Mouse (Mus musculus): ENCODE measurements around the gene Capn15.

The Capn15 gene

DNA sequence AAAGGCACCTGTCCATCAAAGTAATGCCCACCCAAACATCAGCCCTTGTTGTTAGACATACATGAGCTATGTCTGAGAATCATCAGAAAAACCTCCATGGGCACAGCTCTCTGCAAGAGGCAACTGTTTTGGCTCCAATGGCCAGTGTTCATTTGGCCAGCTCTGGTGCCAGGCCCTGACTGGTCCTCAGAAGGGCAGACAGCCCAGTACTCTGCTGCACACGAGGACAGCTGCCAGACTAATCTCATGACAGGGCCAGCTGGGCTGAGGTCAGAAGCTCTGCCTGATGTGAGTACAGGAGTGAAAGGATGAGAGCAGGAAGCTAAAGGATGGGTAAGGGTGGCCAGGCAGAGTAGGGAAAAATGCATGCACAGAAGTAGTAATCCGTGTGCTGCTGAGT lies 60.2 kb downstream of the Capn15 start:
- DNase-seq (ENCODE audit: extremely low read depth, insufficient read length, low spot score) = no peak

DNA sequence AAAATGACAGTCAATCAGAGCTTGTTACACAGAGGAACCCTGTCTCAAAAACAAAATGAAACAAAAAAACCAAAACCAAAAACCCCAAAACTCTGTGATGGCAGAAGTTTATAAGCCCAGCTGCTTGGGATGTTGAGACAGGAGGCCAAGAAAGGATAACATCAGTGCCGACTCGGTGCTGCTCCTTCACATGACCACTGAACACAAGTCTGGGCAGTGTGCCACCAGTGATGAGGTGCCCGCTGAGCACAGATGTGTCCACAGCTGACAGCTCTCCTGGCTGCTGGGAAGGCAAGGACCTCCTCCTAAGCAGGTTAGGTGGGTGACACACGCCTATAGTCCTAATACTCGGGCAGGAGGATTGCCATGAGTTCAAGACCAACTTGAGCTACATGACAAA lies 63.5 kb downstream of the Capn15 start:
- DNase-seq (ENCODE audit: extremely low read depth, insufficient read length, low spot score) = peak; percentile 38

DNA sequence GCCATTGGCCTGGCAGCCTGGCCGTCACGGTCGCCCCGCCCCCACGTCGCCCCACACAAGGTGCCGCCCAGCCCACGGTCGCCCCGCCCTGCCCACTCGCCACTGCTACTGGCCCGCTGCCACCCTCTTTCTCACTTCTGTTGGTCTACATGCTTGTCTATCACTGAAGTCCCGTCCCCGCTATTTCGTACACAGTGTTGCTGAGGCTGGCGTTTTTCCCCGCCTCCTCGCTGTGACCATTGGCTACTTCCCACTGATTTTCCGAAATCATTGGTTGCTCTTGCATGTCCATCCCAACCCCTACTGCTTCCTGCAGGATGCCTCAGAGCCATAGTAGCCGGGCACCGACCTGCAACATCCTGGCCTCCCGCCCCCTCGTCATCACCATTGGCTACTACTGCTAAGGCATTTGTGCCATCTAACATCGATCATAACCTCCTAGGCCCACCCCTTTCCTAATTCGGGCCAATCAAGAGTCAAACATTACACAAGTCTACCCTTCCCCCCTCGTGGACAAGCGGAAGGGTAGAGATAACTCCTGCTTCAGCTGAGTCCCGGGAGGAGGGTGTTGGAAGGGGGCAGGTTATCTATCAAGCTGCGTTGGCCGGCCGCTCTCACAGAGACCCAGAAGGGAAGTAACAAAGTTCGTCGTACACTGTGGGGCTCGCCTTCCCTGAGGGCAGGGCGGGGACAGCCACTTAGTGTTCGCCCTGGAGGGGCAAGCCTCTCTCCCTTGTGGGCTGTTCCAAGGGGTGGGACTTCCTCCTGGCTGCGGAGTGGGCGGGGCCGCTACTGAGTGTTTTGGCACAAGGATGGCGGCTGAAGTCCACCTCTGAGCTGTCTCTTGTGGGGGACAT lies 65.6 kb downstream of the Capn15 start:
- DNase-seq (ENCODE audit: extremely low read depth, insufficient read length, low spot score) = peak; percentile 99

DNA sequence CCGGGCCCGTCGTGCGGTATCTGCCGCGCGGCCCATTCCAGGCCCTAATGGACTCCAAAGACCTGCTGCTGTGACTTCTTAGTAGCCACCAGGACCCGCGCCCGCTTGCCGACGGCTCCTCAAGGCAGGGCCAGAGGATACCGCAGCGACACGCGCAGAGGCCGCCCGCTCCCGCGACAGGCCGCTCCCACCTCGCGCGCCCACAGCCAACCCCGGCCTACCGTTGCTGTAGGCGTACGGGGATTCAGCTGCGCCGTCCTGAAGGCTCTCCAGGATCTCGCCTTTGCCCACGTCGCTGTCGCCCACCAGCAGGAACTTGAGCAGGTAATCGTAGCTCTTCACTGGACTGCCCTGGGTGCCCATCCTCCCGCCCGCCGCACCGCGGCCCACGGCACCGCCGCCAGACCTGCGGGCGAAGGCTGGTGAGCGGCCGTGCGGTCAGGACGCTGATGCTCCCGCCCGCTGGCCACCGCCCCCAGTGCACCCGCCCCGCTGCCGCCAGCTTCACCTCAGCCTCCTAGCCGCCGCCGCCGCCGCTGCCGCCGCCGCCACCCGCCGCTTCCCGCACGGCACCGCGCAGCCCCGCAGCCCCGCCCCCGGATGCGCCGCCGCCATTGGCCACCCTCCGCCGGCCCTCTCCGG lies 66.3 kb downstream of the Capn15 start, which contains the start of gene Rab40c:
Gene Rab40c, minus strand, starts transcription at position 584 of the 642 bp plus-strand sequence.
- DNase-seq (ENCODE audit: extremely low read depth, insufficient read length, low spot score) = peak; percentile 72

DNA sequence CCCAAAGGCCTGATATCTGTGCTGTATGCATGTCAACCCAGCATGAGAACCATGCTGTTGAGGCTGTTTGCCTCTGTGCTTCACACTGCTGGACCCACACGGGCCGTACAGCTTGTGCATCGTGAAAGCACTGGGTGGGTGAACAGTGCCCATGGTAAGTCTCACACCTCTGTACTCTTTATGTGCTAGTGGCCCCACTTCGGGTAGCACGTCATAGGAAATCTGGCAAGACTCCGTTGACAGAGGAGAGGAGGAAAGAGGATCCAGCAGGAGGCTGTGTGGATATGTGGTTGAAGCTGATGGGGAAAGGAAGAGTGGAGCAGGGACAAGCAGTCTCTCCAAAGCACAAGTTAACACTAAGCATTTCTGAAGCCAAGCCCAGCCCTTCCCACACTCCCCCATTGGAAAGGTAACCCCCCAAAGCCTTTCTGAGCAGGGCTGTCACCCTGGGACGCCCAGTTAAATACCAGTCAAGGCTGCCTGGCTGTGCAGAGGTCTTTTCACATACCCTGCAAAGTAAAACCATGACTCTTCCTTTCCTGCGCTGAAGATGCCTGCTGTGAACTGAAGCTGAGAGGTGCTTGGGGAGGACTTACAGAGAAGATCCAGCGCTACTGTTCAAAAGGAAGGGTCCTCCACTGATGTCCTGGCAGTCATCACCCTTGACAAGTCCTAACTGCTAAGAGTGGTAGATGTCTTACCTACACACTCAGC lies 67.4 kb downstream of the Capn15 start:
- no peak for DNase-seq (ENCODE audit: extremely low read depth, insufficient read length, low spot score)

DNA sequence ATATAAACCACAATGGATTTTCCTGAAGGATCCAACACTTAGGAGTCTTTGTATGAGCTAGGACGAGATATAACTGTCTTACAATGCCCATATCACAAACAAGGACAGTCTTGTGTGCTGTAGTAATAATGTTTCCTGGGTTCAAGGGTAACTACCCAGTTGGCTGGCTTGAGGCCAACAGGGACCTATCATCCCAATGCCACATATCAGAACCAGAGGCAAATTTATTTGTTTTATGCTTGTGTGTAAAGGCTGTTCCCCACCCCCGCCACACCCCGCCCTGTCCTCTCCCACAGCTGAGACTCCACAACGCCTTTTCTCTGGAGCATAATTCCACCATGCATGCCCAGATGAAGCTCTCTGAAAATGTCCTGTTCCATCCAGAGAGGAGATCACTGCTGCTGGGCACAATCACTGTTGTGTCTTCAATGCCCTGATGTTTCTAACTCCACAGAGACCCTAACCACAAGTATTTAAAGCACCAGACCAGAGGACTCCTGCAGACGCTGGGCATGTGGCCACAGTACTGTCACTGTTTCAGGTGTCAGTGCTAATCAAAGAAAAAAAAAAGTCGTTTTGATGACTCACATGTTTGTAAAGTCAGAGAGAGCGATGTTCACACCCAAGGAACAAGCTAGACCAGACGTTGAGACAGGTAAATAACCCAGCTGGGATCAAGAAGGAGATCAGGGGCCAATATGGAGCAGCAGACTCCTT lies 68.5 kb downstream of the Capn15 start:
- DNase-seq (ENCODE audit: extremely low read depth, insufficient read length, low spot score) = no peak

DNA sequence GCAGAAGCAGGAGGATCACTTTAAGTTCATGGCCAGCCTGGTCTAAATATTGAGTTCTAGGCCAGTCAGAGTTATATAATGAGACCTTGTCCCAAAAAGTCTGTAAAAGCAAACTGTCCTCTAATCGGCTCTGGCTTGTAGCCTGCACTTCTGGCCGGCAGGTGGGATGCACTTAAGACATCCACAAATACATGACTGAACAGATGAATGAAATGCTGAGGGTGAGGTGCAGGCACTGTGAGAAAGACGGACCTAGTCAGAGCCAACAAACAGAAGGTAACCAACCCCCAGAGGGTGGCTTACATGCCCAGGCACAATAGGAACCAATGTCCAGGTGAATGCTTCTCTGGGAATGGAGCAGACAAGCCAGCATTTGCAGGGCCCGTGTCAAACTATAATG lies 71.3 kb downstream of the Capn15 start:
- DNase-seq (ENCODE audit: extremely low read depth, insufficient read length, low spot score) = no peak

DNA sequence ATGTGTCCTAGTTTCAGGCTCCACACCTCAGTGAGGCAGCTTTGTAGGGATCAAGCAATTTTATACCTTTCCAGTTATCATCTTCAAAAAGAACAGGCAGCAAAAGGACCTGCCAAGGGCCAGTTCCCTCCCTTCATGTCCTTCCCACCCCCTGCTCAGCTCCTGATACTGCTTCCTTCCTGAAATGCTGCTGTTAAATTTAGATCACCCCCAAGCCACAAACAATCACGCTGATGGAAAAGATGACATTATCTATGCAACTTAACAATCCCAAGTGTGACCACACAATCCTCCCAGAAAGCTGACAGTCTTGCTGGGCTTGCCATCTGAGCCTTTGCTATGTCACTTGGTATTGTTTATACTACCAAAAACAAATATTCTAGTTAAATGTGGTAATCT lies 71.7 kb downstream of the Capn15 start:
- DNase-seq (ENCODE audit: extremely low read depth, insufficient read length, low spot score) = no peak

DNA sequence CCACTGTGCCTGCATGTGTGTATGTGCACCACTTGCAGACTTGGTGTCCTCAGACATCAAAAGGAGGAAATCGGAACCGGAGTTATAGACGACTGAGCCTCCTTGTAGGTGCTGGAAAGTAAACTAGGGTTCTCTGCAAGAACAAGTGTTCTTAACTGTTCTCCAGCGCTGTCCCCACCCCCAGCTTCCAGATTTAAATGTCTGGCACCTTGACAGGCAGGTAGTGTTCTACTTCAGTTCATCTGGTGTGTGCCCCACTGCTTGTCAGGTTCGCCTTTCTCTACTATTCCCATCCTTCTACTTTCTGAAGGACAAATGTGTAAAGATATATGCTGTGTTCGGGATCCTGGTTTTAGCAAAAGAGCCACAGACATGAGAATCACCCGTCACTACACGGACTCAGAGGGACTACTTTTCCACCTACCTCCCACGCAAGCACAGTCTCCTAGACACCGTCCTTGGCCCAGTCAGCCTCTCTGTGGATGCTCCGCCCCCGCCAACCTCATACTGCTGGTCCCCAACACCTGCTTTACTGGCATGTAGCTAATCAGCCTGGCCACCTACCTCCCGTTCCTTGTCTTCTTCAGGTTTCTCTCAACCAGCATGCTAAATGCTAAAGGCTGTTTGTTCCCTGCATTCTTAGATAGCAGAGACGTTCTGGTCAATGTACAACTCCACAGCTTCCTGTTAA lies 72.3 kb downstream of the Capn15 start:
- no peak for DNase-seq (ENCODE audit: extremely low read depth, insufficient read length, low spot score)

DNA sequence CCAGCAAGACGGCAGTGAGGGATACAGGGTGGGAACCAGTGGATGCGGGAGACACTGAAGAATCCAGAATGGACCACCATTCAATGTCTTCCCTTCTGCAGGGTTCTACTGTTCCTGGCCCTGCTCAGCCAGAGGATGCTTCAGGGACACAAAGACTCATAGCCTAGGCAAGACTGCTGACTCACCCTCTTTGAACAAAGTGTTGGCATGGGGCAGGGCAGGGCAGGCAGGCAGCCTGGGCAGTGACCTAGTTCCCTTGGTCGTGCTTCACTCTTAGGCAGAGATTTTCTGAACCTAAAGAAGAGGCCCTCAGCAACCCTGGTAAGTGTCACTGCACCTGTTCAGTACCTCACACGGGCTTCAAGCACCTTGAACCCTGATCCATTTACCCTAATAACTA lies 73.8 kb downstream of the Capn15 start:
- peak; percentile 45 for DNase-seq (ENCODE audit: extremely low read depth, insufficient read length, low spot score)

Data from 3134 (cell line).